8 mouse cellular contexts compared by ENCODE assay signal in the genomic region with DNA sequence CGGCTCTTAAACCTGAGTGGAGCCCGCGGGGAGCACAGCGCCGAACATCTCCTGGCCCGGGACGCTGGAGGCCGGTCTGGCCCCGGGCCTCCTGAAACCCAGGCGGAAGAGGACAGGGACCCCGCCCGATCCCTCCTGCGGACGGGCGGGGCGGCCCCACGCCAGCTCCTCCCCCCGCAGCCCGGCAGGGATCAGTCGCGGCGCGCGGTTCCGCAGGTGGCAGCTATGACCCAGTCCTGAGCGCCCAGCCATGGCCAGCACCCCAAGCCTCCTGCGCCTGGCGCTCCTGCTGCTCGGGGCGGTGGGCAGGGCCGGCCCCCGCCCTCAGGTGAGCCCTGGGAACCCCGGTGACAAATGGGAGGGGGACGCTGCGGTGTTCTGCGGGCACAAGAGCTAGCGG. TPM values are rescaled to one million over a fixed set of nuclear protein-coding genes. Genes with fewer than 3 reads are reported as not detected.
DNase-seq lines count a peak whose midpoint lies in the region; ATAC-seq and TF ChIP-seq lines count a peak whose summit lies in the region.
"Had no signal": no experiment of that assay in that cellular context is flagged by ENCODE, and none has a peak within 500 bp of the region (broad histone marks: within the 10 kb centered on the region; RNA-seq: fewer than 3 reads in every experiment).

Glp1r (plus strand) TSS at position 191 of the 400 bp plus-strand sequence.

- no peak for ATAC-seq in liver, postnatal 0 days
- no peak for ATAC-seq in neural tube, embryonic 15.5 days (ENCODE audit: low FRiP score)

- intact Hi-C loops in left cerebral cortex, postnatal 4 days (cut with DNase I): no loop called here

- no peak for TF ChIP-seq EP300 in liver, postnatal 0 days (IDR thresholded peaks at IDR 0.05; ENCODE audit: low read depth)

- peaks cover 63% of the 10 kb centered on the region for H3K27me3 ChIP-seq in E14TG2a.4 (ENCODE audit: insufficient read depth, low read length)
- peaks cover 54% of the 10 kb centered on the region for H3K27me3 ChIP-seq in hindbrain, embryonic 10.5 days (ENCODE audit: insufficient read depth, poor library complexity, severe bottlenecking)
- H3K27me3 ChIP-seq in liver, postnatal 0 days (ENCODE audit: insufficient read depth, low read length): peaks cover 29% of the 10 kb centered on the region
- H3K27me3 ChIP-seq in neural tube, embryonic 15.5 days (replicated peaks): peaks cover 42% of the 10 kb centered on the region

- TF ChIP-seq CTCF in E14TG2a.4 (conservative IDR thresholded peaks at IDR 0.05; ENCODE audit: low read length): no peak
- no peak for TF ChIP-seq CTCF in liver, postnatal 0 days (IDR thresholded peaks at IDR 0.05; ENCODE audit: low read depth)

- 0 out of 2 replicates have a peak, but pooled peaks cover 4% of the 10 kb centered on the region for H3K9me3 ChIP-seq in E14TG2a.4 (ENCODE audit: low read length)
- no peaks in the 10 kb centered on the region for H3K9me3 ChIP-seq in hindbrain, embryonic 10.5 days
- H3K9me3 ChIP-seq in liver, postnatal 0 days (ENCODE audit: low read length): no peaks in the 10 kb centered on the region
- H3K9me3 ChIP-seq in neural tube, embryonic 15.5 days (replicated peaks): no peaks in the 10 kb centered on the region

- H3K4me3 ChIP-seq in E14TG2a.4 (replicated peaks; ENCODE audit: low read length): peak within 1 kb of the TSS; percentile 90
- H3K4me3 ChIP-seq in hindbrain, embryonic 10.5 days: peak within 1 kb of the TSS; percentile 65
- peak within 1 kb of the TSS; percentile 36 for H3K4me3 ChIP-seq in liver, postnatal 0 days (ENCODE audit: low read depth, low read length)
- H3K4me3 ChIP-seq in neural tube, embryonic 15.5 days (replicated peaks): peak within 1 kb of the TSS; percentile 45
- H3K4me3 ChIP-seq: erythroblast, embryonic 14.5 days had no signal

- peak; percentile 24 for DNase-seq in CD4-positive helper T cell, adult 2 months (ENCODE audit: low read depth, low spot score)
- DNase-seq in hindbrain, embryonic 10.5 days (ENCODE audit: low spot score): no peak
- peak; percentile 22 for DNase-seq in liver, postnatal 0 days
- no peak for DNase-seq in urinary bladder, adult 2 months (ENCODE audit: low spot score)
- DNase-seq in left cerebral cortex, postnatal 4 days: no peak

- WGBS in hindbrain, embryonic 10.5 days: 1% methylated on average over 37 of the region's 37 CpGs
- WGBS in liver, postnatal 0 days (ENCODE audit: insufficient replicate concordance): 1% methylated on average over 27 of the region's 37 CpGs
- WGBS in neural tube, embryonic 15.5 days: under 1% methylated on average over 32 of the region's 37 CpGs

- H3K9ac ChIP-seq in liver, postnatal 0 days (replicated peaks): peak within 1 kb of the TSS; percentile 13; the same call in 1 of the 2 replicates
- H3K9ac ChIP-seq in neural tube, embryonic 15.5 days (replicated peaks): peak within 1 kb of the TSS; percentile 40

- H3K4me1 ChIP-seq in E14TG2a.4 (replicated peaks; ENCODE audit: low read depth, low read length): peaks cover 26% of the 10 kb centered on the region
- peaks cover 16% of the 10 kb centered on the region for H3K4me1 ChIP-seq in hindbrain, embryonic 10.5 days (replicated peaks)
- no peaks in the 10 kb centered on the region for H3K4me1 ChIP-seq in liver, postnatal 0 days (ENCODE audit: insufficient read depth)
- H3K4me1 ChIP-seq in neural tube, embryonic 15.5 days: peaks cover 11% of the 10 kb centered on the region

- H3K36me3 ChIP-seq in E14TG2a.4 (ENCODE audit: insufficient read depth, low read length): no peaks in the 10 kb centered on the region
- no peaks in the 10 kb centered on the region for H3K36me3 ChIP-seq in hindbrain, embryonic 10.5 days
- no peaks in the 10 kb centered on the region for H3K36me3 ChIP-seq in liver, postnatal 0 days (replicated peaks; ENCODE audit: insufficient read depth, low read length)
- H3K36me3 ChIP-seq in neural tube, embryonic 15.5 days: no peaks in the 10 kb centered on the region

- peak within 1 kb of the TSS; percentile 79 for H3K27ac ChIP-seq in hindbrain, embryonic 10.5 days
- no peak within 1 kb of the TSS for H3K27ac ChIP-seq in liver, postnatal 0 days (ENCODE audit: low read depth)
- H3K27ac ChIP-seq in neural tube, embryonic 15.5 days (replicated peaks): no peak within 1 kb of the TSS

- peak within 1 kb of the TSS; percentile 70 for H3K4me2 ChIP-seq in liver, postnatal 0 days (ENCODE audit: low read depth, low read length)
- peak within 1 kb of the TSS; percentile 96 for H3K4me2 ChIP-seq in neural tube, embryonic 15.5 days

RNA-seq across cellular contexts. Expression of gene Glp1r, which starts in this region (rescaled TPM):
- 0.05 and 0.09 TPM in 2 replicates for polyA plus RNA-seq in hindbrain, embryonic 10.5 days (2016; fragmentation: Nextera tagmentation; extraction: Ambion mirVana)
- polyA plus RNA-seq in liver, postnatal 0 days (2015; fragmentation: Nextera tagmentation; extraction: Ambion mirVana): not detected in 2 replicates
- polyA plus RNA-seq in neural tube, embryonic 15.5 days (2015; fragmentation: Nextera tagmentation; extraction: Ambion mirVana): 1.0 and 1.2 TPM in 2 replicates
- polyA plus RNA-seq in urinary bladder, adult 2 months (2012; rRNA removed): 0.01 TPM in 2 replicates
- under 1 TPM; 0.32 to 0.58 TPM for total RNA-seq in left cerebral cortex, postnatal 4 days (2021)
- polyA plus RNA-seq: erythroblast, embryonic 14.5 days had no signal

Comparison
In these comparisons a context has a peak if more than half of its experiments do, and no peak if none do; other contexts are left out.
1. Peak in DNase-seq, H3K4me3 ChIP-seq, H3K9ac ChIP-seq and H3K4me2 ChIP-seq in liver, postnatal 0 days; RNA of the gene not detected or under 1 TPM.
2. H3K4me3 ChIP-seq: peak in every context shown above with its lines; median percentile 90 in E14TG2a.4; 65 in hindbrain, embryonic 10.5 days; 45 in neural tube, embryonic 15.5 days; 36 in liver, postnatal 0 days.